48 mouse cellular contexts compared by ENCODE assay signal in genomic region chr11:23492048-23492790, GRCm38 (mm10). TPM values are rescaled to one million over a fixed set of nuclear protein-coding genes. Genes with fewer than 3 reads are reported as not detected.
"Had no signal": no experiment of that assay in that cellular context is flagged by ENCODE, and none has a peak within 500 bp of the region (broad histone marks: within the 10 kb centered on the region; RNA-seq: fewer than 3 reads in every experiment).

No protein-coding gene starts in this region.

- H3K9me3 ChIP-seq: heart, embryonic 10.5 days; heart, embryonic 12.5 days; heart, embryonic 13.5 days; heart, embryonic 15.5 days; hindbrain, embryonic 10.5 days; hindbrain, embryonic 12.5 days; hindbrain, embryonic 13.5 days; hindbrain, embryonic 15.5 days; intestine, embryonic 15.5 days; kidney, embryonic 15.5 days had no signal

- H3K27ac ChIP-seq: heart, embryonic 10.5 days; heart, embryonic 13.5 days; heart, embryonic 15.5 days; hindbrain, embryonic 10.5 days; hindbrain, embryonic 12.5 days; hindbrain, embryonic 13.5 days; hindbrain, embryonic 14.5 days; hindbrain, embryonic 15.5 days; hindbrain, postnatal 0 days; intestine, embryonic 15.5 days; kidney, embryonic 15.5 days; kidney, postnatal 0 days; layer of hippocampus, adult 2 months; left cerebral cortex, adult 2 months had no signal

- DNase-seq: heart, postnatal 10 days; heart, postnatal 14 days; heart, postnatal 36 days; kidney, adult 11 months; kidney, adult 18-20 months; kidney, adult 2 months; kidney, adult 8-10 months; kidney, adult 9 months; kidney, postnatal 10 days; kidney, postnatal 14 days; kidney, postnatal 25 days; kidney, postnatal 36 days; kidney, postnatal 4 days; layer of hippocampus, adult 9-11 months; layer of hippocampus, postnatal 36 days had no signal

- H3K9ac ChIP-seq: heart, embryonic 12.5 days; heart, embryonic 13.5 days; heart, embryonic 15.5 days; hindbrain, embryonic 12.5 days; hindbrain, embryonic 13.5 days; hindbrain, embryonic 14.5 days; hindbrain, embryonic 15.5 days; intestine, embryonic 15.5 days; kidney, embryonic 15.5 days had no signal

- H3K4me3 ChIP-seq: heart, embryonic 10.5 days; heart, embryonic 12.5 days; heart, embryonic 13.5 days; heart, embryonic 15.5 days; hindbrain, embryonic 10.5 days; hindbrain, embryonic 12.5 days; hindbrain, embryonic 13.5 days; hindbrain, embryonic 15.5 days; intestine, embryonic 15.5 days; kidney, embryonic 15.5 days; layer of hippocampus, adult 2 months; left cerebral cortex, adult 2 months had no signal

- ATAC-seq: hindbrain, embryonic 16.5 days; hindbrain, postnatal 0 days; inflammation-experienced regulatory T-cells, adult 6 months; intestine, embryonic 15.5 days; intestine, embryonic 16.5 days; intestine, postnatal 0 days had no signal

- H3K4me2 ChIP-seq: heart, embryonic 11.5 days; heart, embryonic 12.5 days; heart, embryonic 13.5 days; heart, embryonic 15.5 days; hindbrain, embryonic 12.5 days; hindbrain, embryonic 13.5 days; hindbrain, embryonic 14.5 days; hindbrain, embryonic 15.5 days; intestine, embryonic 15.5 days; kidney, embryonic 15.5 days had no signal

- H3K27me3 ChIP-seq: heart, embryonic 12.5 days; heart, embryonic 13.5 days; heart, embryonic 15.5 days; hindbrain, embryonic 12.5 days; hindbrain, embryonic 13.5 days; hindbrain, embryonic 15.5 days; intestine, embryonic 15.5 days; kidney, embryonic 15.5 days had no signal

RNA-seq across cellular contexts. Expression of gene 1700093K21Rik, which starts 28.7 kb away (rescaled TPM):
- total RNA-seq: heart, postnatal 10 days; heart, postnatal 14 days; heart, postnatal 25 days; heart, postnatal 36 days; hematopoietic stem cell, adult 5-6 weeks; layer of hippocampus, adult 18-20 months; layer of hippocampus, adult 2 months; layer of hippocampus, postnatal 14 days; layer of hippocampus, postnatal 25 days; layer of hippocampus, postnatal 36 days; left cerebral cortex, adult 18-20 months had no signal
- polyA plus RNA-seq: heart, embryonic 10.5 days; heart, embryonic 11.5 days; heart, embryonic 12.5 days; heart, embryonic 13.5 days; heart, embryonic 14.5 days; heart, embryonic 15.5 days; heart, embryonic 16.5 days; heart, postnatal 0 days; hindbrain, embryonic 10.5 days; hindbrain, embryonic 12.5 days; hindbrain, embryonic 13.5 days; hindbrain, embryonic 14.5 days; hindbrain, embryonic 16.5 days; inflammation-experienced regulatory T-cells, adult 6 months; intestine, embryonic 14.5 days; intestine, embryonic 15.5 days; intestine, embryonic 16.5 days; intestine, postnatal 0 days; kidney, embryonic 14.5 days; kidney, embryonic 15.5 days; kidney, embryonic 16.5 days; kidney, postnatal 0 days; large intestine, adult 2 months had no signal
